Mouse (Mus musculus) G1E (cell line): Measurements from ENCODE around the gene Ctrl.

Experiments
- CTCF ChIP-seq: IDR thresholded peaks from 2 replicates; pipeline ENCODE4 v1.5.1; 2012; ENCODE audit warnings: low read depth, low read length, inconsistent platforms, mixed read lengths
- GATA1 ChIP-seq: IDR thresholded peaks from 2 replicates; pipeline ENCODE4 v1.6.1; 2012; ENCODE audit warnings: borderline replicate concordance, low read length, inconsistent platforms, mixed read lengths
- GATA2 ChIP-seq: IDR thresholded peaks from 2 replicates; pipeline ENCODE4 v1.6.1; 2012; ENCODE audit warnings: low read depth, low read length, inconsistent platforms, borderline replicate concordance
- POLR2AphosphoS5 ChIP-seq: IDR thresholded peaks from 2 replicates; pipeline ENCODE4 v1.6.1; 2012; ENCODE audit warnings: low read depth, low read length, inconsistent platforms; ENCODE audit not compliant: insufficient replicate concordance
- TAL1 ChIP-seq: conservative IDR thresholded peaks from 2 replicates; pipeline ENCODE4 v1.6.1; 2012; ENCODE audit warnings: low read depth, low read length, inconsistent platforms, mixed read lengths

DNA sequence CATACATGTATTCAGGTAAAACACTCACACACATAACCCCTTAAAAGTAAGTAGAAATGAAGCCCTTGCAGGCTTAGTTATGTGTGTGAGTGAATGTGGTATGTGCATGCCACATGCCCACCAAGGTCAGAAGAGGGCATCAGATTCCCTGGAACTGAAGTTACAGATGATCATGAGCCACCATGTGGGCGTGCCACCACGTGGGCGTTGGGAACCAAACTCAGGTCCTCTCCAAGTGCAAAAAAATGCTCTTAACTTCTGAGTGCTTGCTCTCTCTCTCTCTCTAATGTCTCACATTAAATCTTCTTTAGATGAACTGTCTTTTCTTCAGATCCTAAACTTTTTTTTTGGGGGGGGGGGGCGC, 4.6 kb upstream of the Ctrl start, which contains the start of gene Psmb10:
- TF ChIP-seq CTCF (no peak), TAL1 (no peak), POLR2AphosphoS5 (no peak), GATA1 (no peak), GATA2 (no peak)
